Mouse (Mus musculus) layer of hippocampus, adult 8-10 months (tissue): ENCODE measurements at regions not wholly inside any gene's neighbourhood (a gene's known extent, or its start where the extent isn't known, plus 50 kb on each side); places are given as distances from the start of the nearest gene placed in this dataset.

Experiments used
- DNase-seq, 2 experiments: peaks; one replicate each; pipeline ENCODE4 v3.0.0; 2022; ENCODE audit warnings: low spot score in 2 of 2

DNA sequence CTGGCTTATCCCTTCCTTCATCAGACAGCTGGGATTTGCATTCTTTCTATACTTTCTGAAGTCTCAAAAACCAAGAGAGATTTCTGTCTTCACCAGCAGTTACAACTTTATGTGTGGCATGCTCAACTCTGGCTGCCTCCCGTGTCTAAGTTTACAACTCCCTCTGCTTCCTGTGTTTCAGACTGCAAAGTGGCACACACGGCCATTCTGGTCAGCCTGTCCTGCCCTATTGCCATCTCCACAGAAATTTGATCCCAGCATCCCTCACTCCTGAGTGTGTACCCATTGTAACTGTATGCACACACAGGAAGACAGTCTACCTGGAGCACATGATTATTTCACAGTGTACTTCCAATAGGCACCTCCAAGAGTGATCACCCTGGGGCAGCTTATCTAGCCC is 163.3 kb upstream of the Mpped2 start:
- DNase-seq = no peak

DNA sequence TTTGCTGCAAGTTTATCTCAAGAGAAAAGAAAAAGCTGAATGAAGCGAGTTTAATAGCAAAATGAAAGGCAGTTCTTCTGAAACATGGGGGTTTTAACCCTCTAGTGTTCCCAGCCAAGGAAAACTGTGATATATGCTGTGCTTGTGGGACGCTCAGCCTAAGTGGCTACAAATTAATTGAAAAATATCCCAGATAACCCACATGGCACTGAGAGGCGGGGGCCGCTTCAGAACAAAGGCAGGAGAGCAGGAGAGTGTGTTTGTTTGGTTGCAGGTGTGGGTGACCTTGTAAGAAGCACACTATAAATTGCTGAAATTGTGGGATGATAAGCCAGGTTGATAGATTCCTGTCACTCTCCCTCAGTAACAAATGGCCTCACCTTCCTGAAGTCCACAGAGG is 154.7 kb upstream of the Mpped2 start:
- DNase-seq = no peak

DNA sequence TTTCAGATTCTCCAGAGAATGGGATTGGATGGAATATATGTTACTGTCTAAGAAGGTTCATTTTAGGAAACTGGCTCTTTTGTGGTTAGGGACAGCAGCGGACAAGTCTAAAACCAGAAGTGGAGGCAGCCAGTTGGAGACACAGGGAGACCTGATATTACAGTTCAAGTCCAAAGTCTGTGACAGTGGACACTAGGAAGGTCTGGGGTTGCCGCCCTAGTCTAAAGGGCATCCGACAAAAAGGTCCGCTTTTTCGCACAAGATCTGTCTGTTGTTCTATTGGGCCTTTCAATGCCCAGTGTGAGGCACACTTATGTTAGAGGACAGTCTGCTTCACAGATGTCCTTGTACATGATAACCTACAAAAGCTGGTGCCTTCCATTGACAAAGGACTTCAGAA is 152.9 kb upstream of the Mpped2 start:
- no peak for DNase-seq

DNA sequence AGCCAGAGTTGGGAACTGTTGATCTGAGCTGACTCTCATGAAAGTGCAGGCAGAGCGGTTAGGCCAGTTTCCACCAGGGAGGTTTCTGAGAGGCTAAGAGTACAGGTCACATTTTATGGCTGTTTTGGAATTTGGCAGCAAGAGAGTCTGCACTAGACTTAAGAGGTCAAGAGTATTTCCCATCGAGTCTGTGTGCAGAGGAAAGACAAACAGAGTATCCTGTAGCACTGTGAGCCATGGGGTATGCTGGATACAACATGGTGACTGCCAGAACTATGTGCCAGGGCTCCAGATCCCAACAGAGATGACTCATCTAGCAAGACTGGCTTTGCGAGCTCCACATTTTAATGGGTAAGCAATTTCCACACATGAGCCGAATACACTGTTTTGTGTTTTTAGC is 146.0 kb upstream of the Mpped2 start:
- peak; percentile 7 to 10 for DNase-seq

DNA sequence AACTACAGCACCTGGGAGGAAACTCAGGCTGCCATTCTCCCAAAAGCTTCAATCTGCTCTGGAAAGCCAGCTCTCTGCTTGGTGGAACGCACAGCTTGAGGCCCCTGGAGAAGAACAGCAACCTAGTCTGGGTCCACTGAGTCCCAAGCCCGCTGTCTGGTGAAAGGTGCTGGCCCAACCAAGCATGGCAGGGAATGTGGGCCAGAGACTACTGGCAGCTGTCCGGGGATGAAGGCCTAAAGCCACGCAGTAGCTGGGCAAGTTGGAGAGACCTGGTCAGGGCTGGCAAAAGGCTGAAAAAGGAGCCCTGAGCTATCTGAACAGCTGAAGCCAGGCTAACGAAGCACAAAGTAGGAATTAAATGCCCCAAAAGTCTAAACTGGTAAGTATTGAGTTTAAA is 139.4 kb upstream of the Mpped2 start:
- DNase-seq = no peak

DNA sequence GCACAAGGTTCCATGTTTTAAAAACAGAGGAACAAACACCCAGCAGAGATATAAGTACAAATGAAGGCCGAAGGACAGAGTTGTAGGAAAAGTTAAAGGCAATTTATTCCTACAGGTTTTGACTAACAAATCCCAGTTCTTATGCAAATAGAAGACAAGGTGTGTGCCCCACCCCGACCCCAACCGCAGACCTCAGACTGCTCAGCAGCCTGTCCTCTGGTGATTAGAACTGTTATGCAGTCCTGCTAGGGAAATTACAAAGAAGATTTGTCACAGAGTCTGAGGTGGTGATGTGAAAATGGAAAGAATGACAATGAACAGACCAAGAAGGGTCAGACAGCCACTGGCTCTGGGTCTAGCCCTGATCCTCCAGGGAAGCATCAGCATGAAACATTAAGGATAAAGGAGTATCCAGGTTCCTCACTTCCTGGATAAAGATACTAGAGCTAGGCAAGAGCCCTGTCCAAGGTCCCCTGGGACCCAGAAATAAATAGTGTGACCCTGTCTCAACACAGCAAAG is 131.4 kb upstream of the Mpped2 start:
- no peak for DNase-seq

DNA sequence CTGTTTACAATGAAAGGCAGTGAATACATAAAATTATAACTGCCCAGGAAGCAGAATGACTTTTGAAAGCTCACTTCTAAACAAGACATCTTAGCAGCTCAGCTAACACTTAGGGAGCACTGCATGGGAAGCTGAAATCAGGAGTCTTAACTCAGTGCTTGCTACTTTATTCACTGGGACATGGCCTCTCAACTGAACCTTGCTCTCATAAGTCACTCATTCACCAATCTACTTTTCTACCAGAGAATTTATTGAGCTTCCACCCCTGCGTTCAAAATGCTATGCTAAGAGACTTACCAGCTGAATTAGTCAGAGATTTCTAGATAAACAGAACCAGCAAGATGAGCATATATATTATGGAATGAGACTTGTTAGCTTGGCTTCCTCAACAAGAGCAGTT is 122.8 kb upstream of the Mpped2 start:
- no peak for DNase-seq

DNA sequence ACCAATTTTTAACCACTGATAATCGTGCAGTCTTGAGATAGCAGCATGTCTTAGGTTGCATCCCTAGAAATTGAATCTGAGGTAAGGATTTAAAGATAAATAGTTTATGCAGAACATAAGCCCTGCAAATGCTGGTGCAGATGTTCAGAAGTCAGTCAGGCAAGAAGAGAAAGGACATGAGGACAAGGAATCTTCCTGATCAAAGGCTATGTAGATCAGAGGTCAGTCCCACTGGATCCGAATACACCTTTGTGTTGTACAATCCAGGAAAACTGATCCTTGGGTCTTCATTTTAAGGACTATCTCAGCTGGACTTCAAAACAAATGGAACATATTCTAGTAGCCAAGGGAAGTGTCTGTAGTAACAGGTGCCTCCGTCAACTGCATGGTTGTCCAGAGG is 121.7 kb upstream of the Mpped2 start:
- no peak for DNase-seq

DNA sequence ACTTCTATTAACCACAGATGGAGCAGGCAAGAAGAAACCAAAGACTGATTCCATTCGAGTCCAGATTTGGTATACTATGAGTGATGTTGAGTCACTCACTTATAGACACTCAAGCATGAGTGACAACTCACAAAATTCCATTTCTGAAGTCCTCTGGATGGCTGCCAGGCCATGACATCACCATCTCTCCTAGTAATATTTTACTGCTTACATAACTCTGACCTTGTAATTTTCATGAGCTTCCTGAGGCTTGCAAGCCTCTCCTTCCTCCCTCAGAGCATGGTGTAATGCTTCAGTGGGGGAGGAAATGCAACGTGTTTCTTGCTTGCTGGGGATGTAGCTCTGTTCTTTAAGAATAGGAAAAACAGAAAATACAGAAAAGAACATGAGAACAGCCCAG is 121.2 kb upstream of the Mpped2 start:
- peak in 1 of 2 experiments; percentile 7 for DNase-seq

DNA sequence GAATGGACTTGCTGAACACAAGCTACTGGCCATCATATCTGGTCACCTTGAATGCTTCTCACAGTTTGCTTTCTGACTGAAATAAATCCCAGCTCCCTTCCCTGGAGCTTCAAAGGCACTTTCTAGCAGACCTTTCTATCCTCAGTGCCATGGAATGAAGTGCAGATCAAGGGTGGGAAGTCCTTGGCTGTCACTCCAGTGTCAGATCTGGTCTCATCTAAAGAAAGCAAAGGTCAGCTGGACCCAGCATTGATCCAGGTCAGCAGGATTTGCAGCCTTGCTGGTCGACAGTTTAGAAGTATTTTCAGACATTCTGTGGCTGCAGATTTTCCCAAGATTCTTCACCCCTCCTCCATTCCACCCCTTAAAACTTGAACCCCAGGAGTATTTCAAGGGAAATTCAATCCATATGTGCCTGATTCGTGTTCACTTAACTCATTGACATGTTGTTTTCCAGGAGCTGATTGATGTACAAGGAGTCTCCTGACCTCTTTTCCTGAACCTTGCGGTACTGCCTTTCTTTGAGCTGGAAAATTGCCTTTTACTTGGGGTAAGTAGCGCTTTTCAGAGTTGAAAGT is 116.2 kb upstream of the Mpped2 start:
- no peak for DNase-seq

DNA sequence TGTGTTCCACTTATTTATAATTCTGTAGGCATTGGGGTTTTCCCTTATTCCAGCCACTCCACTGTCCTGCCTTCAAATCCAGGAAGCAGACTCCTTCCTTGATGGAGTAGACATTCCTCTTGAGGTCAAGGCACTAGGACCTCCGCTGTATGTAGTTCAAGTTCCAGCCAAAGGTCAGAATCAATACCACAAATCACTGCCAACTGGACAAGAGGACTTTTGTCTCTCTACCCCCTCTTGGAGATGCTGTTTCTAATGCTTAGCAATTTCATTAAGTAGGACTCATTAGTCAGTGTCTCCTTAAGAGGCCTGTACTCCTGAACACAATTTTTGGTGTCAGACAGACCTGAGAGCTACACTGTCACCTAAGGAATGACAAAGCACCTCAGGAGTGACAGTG is 115.0 kb upstream of the Mpped2 start:
- no peak for DNase-seq

DNA sequence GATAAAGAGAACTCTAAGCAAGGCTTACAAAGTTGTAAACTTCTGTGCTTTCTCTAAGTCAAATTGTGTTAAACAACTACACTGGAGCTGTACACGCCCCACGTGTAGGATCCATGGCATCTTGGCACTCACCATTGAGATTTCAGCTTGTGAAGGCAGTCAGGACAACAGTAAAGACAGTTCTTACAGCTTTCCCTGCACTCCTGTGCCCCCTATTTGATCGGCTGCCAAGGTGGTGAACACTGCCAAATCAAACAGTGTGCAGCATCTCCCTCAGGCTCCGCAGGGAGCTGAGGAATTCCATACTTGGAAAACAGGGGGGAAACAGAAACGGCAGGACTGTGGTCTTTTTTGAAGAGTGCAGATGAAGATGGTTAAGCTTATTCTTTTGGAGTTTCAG is 112.4 kb upstream of the Mpped2 start:
- no peak for DNase-seq

DNA sequence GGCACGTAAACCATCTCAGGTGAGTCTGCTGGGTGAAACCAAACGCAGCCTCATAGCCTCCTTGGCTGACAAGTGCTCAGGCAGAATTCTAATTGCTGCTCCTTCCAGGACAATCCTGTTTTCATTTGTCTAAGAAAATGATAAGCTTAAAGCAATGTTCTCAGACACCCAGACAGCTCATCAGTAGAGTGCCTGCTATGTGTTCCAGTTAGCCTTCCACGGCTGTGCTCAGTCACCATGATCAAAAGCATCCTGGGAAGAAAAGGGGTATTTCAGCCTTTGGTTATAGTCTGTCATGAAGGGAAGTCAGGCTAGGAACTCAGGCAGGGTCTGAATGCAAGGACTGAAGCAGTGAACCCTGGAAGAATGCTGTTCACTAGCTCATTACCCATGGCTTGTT is 71.8 kb upstream of the Mpped2 start:
- no peak for DNase-seq

DNA sequence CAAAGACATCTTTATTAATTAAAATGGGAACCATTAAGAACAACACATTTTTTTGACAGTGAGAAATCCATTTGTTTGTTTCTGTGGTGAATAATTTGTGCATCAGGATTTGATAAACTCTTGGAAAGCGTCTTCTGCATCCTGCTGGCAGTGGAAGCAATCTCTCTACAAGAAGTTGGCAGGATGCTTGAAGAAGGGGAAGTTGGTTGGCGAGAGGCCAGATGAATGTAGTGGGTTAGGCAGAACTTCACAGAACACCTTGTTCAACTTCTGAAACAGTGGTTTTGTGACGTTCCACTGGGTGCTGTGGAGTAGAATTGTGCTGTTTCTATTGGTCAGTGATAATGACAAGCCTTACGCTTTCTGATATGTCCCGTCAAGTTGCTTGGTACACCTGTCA is 70.7 kb upstream of the Mpped2 start:
- DNase-seq = no peak

DNA sequence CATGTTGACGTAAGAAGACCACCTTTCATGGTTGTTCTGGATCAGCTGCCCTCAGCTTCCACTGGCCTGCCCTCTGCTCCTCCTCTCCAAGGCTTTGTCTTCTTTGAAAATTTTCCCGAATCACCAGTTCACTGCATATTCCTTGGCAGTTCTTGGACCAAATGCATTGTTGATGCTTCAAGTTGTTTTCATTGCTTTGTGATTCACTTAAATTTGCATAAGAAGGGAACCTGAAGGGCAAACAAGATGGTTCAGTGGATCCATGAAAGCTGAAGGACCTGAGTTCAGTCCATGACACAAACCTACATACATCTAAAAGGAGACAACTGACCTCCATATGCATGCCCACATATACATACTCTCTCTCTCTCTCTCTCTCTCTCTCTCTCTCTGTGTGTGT is 69.4 kb upstream of the Mpped2 start:
- no peak for DNase-seq

DNA sequence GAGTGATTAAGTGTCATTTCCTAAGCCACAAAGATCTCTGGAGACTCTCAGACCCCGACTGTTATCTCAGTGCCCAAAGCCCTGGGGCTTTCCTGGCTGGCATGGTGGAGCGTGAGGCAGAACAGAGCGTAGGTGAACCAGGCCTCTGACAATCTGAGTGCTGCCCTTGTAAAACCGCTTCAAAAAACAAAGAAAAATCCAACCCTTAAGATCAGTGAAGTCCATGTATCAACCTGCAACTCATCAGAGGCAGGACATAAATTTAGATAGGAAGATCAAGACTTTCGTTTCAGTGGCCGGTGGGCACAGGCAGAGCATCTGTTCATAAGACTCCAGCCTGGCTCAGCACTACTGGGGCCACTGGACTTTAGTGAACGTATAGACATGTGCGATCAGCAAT is 61.1 kb upstream of the Mpped2 start:
- no peak for DNase-seq
